Mouse (Mus musculus) bone marrow, adult 2 months (tissue): ENCODE results near the gene Gm9821.

Experiments
- CTCF ChIP-seq: fragments of 200-500 bp; IDR thresholded peaks from 2 replicates; pipeline ENCODE4 v1.5.1; 2011; ENCODE audit warnings: low read length, control low read depth; ENCODE audit not compliant: control insufficient read depth, insufficient read depth
- POLR2A ChIP-seq: fragments of 200-500 bp; IDR thresholded peaks from 2 replicates; pipeline ENCODE4 v1.6.1; 2011; ENCODE audit warnings: low read depth, mild to moderate bottlenecking, control low read depth, low read length, borderline replicate concordance; ENCODE audit not compliant: control insufficient read depth

DNA sequence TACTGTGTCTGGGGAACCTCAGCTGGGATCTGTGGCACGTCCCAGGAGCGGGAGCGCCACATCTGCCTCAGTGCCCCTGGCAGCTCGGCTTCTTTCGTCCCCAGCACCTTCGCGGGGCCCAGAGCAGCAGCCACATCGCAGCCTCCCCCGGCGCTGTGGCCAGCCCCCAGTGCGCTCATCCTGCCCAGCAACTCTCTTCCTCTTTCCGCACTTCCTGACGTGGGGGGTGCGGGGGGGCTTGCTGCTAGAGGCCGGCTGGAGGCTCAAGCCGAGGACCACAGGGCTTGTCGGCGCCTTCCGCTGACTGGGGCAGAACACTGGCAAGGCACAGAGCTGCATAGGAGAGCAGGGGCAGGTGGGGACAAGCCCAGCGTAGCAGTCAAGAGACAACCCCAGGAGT, 19.9 kb downstream of the Gm9821 start:
- TF ChIP-seq POLR2A (peak; percentile 84; the same call in 1 of the 2 replicates), CTCF (no peak)
